Mouse (Mus musculus) spleen, adult 18-20 months (tissue): Measurements from ENCODE around the gene Mark2.

Experiments used
- DNase-seq, 2 experiments: peaks; one replicate each; pipeline ENCODE4 v3.0.0; 2022; ENCODE audit warnings: mixed read lengths in 2 of 2

The Mark2 gene

GRCm38 (mm10) chr19:7294098-7294876 is 47.4 kb downstream of the Mark2 start:
- DNase-seq = peak in 1 of 2 experiments; percentile 31

- no peak for DNase-seq
Measured at GRCm38 (mm10) chr19:7291958-7292709, 49.5 kb downstream of the Mark2 start.

- DNase-seq = no peak
Measured at GRCm38 (mm10) chr19:7289767-7290166, 51.9 kb downstream of the Mark2 start.

GRCm38 (mm10) chr19:7288288-7288687 is 53.4 kb downstream of the Mark2 start:
- DNase-seq = no peak

- DNase-seq = no peak
Measured at GRCm38 (mm10) chr19:7286563-7287315, 54.9 kb downstream of the Mark2 start.

GRCm38 (mm10) chr19:7280557-7281330 is 60.9 kb downstream of the Mark2 start:
- no peak for DNase-seq

- peak in 1 of 2 experiments; percentile 39 for DNase-seq
Measured at GRCm38 (mm10) chr19:7279114-7279513, 62.5 kb downstream of the Mark2 start.

GRCm38 (mm10) chr19:7278200-7278906 is 63.3 kb downstream of the Mark2 start:
- DNase-seq = no peak

GRCm38 (mm10) chr19:7276796-7277195 is 64.9 kb downstream of the Mark2 start:
- DNase-seq = no peak

- DNase-seq = no peak
Measured at GRCm38 (mm10) chr19:7276053-7276659, 65.5 kb downstream of the Mark2 start.

- no peak for DNase-seq
Measured at GRCm38 (mm10) chr19:7275131-7275789, 66.4 kb downstream of the Mark2 start.

GRCm38 (mm10) chr19:7274326-7274990 is 67.2 kb downstream of the Mark2 start:
- DNase-seq = no peak

GRCm38 (mm10) chr19:7273486-7273885 is 68.2 kb downstream of the Mark2 start:
- no peak for DNase-seq

- DNase-seq = no peak
Measured at GRCm38 (mm10) chr19:7269290-7270044, 72.2 kb downstream of the Mark2 start.

GRCm38 (mm10) chr19:7268722-7269090 is 73.0 kb downstream of the Mark2 start:
- DNase-seq = peak; percentile 53 to 78

- peak; percentile 73 to 79 for DNase-seq
Measured at GRCm38 (mm10) chr19:7267781-7268721, 73.6 kb downstream of the Mark2 start.

GRCm38 (mm10) chr19:7267091-7267741 is 74.4 kb downstream of the Mark2 start, which contains the start of gene Rcor2:
TSS of gene Rcor2 (plus strand) at chr19:7267325.
- DNase-seq = peak in 1 of 2 experiments; percentile 27

- no peak for DNase-seq
Measured at GRCm38 (mm10) chr19:7266421-7266831, 75.2 kb downstream of the Mark2 start.
